Mouse (Mus musculus) midbrain, postnatal 0 days (tissue): ENCODE results near the gene Sppl2c. TPM values are rescaled to one million over a fixed set of nuclear protein-coding genes. Genes with fewer than 3 reads are reported as not detected.

ENCODE experiments used
- ATAC-seq: fragments of 200-750 bp; cut with Nextera tagmentation; 2 replicates; pipeline ENCODE4 v1.8.0; 2017; ENCODE audit warnings: moderate number of reproducible peaks, mild to moderate bottlenecking, moderate TSS enrichment, moderate library complexity; ENCODE audit not compliant: low FRiP score
- DNase-seq: peaks from one replicate; pipeline ENCODE4 v3.0.0-alpha.2; 2015; ENCODE audit warnings: low spot score
- H3K27ac ChIP-seq: fragments of 300-500 bp; sonication (generic); 2 replicates; pipeline ENCODE4 v1.5.1; 2014; ENCODE audit warnings: low read depth, mild to moderate bottlenecking, low read length, mixed read lengths
- H3K27me3 ChIP-seq: fragments of 300-500 bp; sonication (generic); 2 replicates; pipeline ENCODE4 v1.6.1; 2014; ENCODE audit warnings: low read length, control low read depth, mixed read lengths; ENCODE audit not compliant: insufficient read depth
- H3K36me3 ChIP-seq: fragments of 300-500 bp; sonication (generic); 2 replicates; pipeline ENCODE4 v1.6.1; 2014; ENCODE audit warnings: low read length, control low read depth, mixed read lengths; ENCODE audit not compliant: insufficient read depth
- H3K4me1 ChIP-seq: fragments of 300-500 bp; sonication (generic); 2 replicates; pipeline ENCODE4 v1.6.1; 2014; ENCODE audit warnings: mild to moderate bottlenecking, control low read depth, antibody characterized with exemption, low read length, mixed read lengths; ENCODE audit not compliant: insufficient read depth
- H3K4me2 ChIP-seq: fragments of 300-500 bp; sonication (generic); 2 replicates; pipeline ENCODE4 v1.6.1; 2014; ENCODE audit warnings: low read depth, mild to moderate bottlenecking, low read length, mixed read lengths; ENCODE audit not compliant: poor library complexity, severe bottlenecking
- H3K4me3 ChIP-seq: fragments of 300-500 bp; sonication (generic); 2 replicates; pipeline ENCODE4 v1.5.1; 2014; ENCODE audit warnings: low read depth, mild to moderate bottlenecking, low read length, moderate library complexity
- H3K9ac ChIP-seq: fragments of 300-500 bp; sonication (generic); replicated peaks from 2 replicates; pipeline ENCODE4 v1.6.1; 2014; ENCODE audit warnings: mild to moderate bottlenecking, low read length, moderate library complexity, mixed read lengths; ENCODE audit not compliant: poor library complexity, severe bottlenecking
- H3K9me3 ChIP-seq: fragments of 300-500 bp; sonication (generic); 2 replicates; pipeline ENCODE4 v1.6.1; 2016; ENCODE audit warnings: low read length, control low read depth
- CTCF ChIP-seq: IDR thresholded peaks from 2 replicates; pipeline ENCODE4 v1.5.1; 2016; ENCODE audit warnings: antibody characterized with exemption, mild to moderate bottlenecking
- WGBS: fragments of 180-500 bp; shearing (Covaris S2); extraction: QIAGEN DNeasy Blood & Tissue Kit; methylation state at CpG from one replicate; pipeline ENCODE4 v1.1.7; 2014; 5-methylcytosine and 5-hydroxymethylcytosine counted together
- polyA plus RNA-seq: library from polyadenylated mRNA; unstranded; fragments of >200 nt; fragmentation: Nextera tagmentation; extraction: Ambion mirVana; gene quantifications from 2 replicates; pipeline ENCODE4 v1.2.1, GENCODE M21; 2015
- total RNA-seq: library from RNA; depleted of rRNA; stranded (reverse); fragments of >200 nt; gene quantifications from 2 replicates; pipeline ENCODE4 v1.2.3, GENCODE M21; 2014

The Sppl2c gene
- total and polyA plus RNA-seq, 2 experiments from 2014 or later: not detected

- DNase-seq (no peak), ATAC-seq (no peak)
- Histone ChIP-seq H3K36me3 (no peaks in the 10 kb centered on the region), H3K27ac (no peak overlapping the region), H3K9ac (no peak overlapping the region), H3K4me1 (no peaks in the 10 kb centered on the region; the same call in 1 of the 2 replicates), H3K4me3 (no peak overlapping the region), H3K27me3 (no peaks in the 10 kb centered on the region), H3K9me3 (no peaks in the 10 kb centered on the region), H3K4me2 (no peak overlapping the region)
- TF ChIP-seq CTCF: no peak
- WGBS: 86% methylated on average over 4 of the region's 4 CpGs
These were observed 26.3 kb upstream of the Sppl2c start for GRCm38 (mm10) chr11:104159769-104160272.

- no peaks in the 10 kb centered on the region for H3K36me3 ChIP-seq
- no peak for TF ChIP-seq CTCF
- H3K4me3 ChIP-seq: no peak overlapping the region
- no peak overlapping the region for H3K27ac ChIP-seq
- H3K4me2 ChIP-seq: no peak overlapping the region
- H3K9ac ChIP-seq: no peak overlapping the region
- H3K9me3 ChIP-seq: no peaks in the 10 kb centered on the region
- WGBS: 84% methylated on average over 5 of the region's 5 CpGs
- no peaks in the 10 kb centered on the region for H3K27me3 ChIP-seq
- H3K4me1 ChIP-seq: no peaks in the 10 kb centered on the region; the same call in 1 of the 2 replicates
- ATAC-seq: no peak
- no peak for DNase-seq
These were observed 25.0 kb upstream of the Sppl2c start for GRCm38 (mm10) chr11:104161153-104161552.

GRCm38 (mm10) chr11:104164257-104164656 lies 21.9 kb upstream of the Sppl2c start:
- Histone ChIP-seq H3K36me3 (no peaks in the 10 kb centered on the region), H3K4me2 (no peak overlapping the region), H3K9ac (no peak overlapping the region), H3K4me1 (no peaks in the 10 kb centered on the region), H3K27ac (no peak overlapping the region), H3K9me3 (no peaks in the 10 kb centered on the region), H3K27me3 (no peaks in the 10 kb centered on the region), H3K4me3 (no peak overlapping the region)
- DNase-seq (no peak), ATAC-seq (no peak)
- 86% methylated on average over 10 of the region's 10 CpGs for WGBS
- TF ChIP-seq CTCF: no peak

- H3K4me3 ChIP-seq: 0 out of 2 replicates have a peak overlapping the region, but pooled peaks have one; percentile 6
- no peaks in the 10 kb centered on the region for H3K36me3 ChIP-seq
- 33% methylated on average over 12 of the region's 12 CpGs for WGBS
- H3K9ac ChIP-seq: peak overlapping the region; percentile 33; the same call in 1 of the 2 replicates
- no peaks in the 10 kb centered on the region for H3K27me3 ChIP-seq
- peak; percentile 98 for TF ChIP-seq CTCF
- ATAC-seq (peak; percentile 72), DNase-seq (peak; percentile 76)
- H3K9me3 ChIP-seq: no peaks in the 10 kb centered on the region
- no peak overlapping the region for H3K27ac ChIP-seq
- peak overlapping the region; percentile 35 for H3K4me2 ChIP-seq
- no peaks in the 10 kb centered on the region for H3K4me1 ChIP-seq
These were observed 14.8 kb upstream of the Sppl2c start for GRCm38 (mm10) chr11:104171281-104171781.

- H3K4me2 ChIP-seq: no peak overlapping the region
- H3K36me3 ChIP-seq: no peaks in the 10 kb centered on the region
- no peak overlapping the region for H3K27ac ChIP-seq
- H3K4me3 ChIP-seq: no peak overlapping the region
- no peaks in the 10 kb centered on the region for H3K27me3 ChIP-seq
- DNase-seq (no peak), ATAC-seq (0 out of 2 replicates have a peak, but pooled peaks have one; percentile 20)
- WGBS: 28% methylated on average over 7 of the region's 7 CpGs
- H3K9me3 ChIP-seq: no peaks in the 10 kb centered on the region
- TF ChIP-seq CTCF: no peak
- no peak overlapping the region for H3K9ac ChIP-seq
- no peaks in the 10 kb centered on the region for H3K4me1 ChIP-seq
These were observed 7.2 kb upstream of the Sppl2c start for GRCm38 (mm10) chr11:104178893-104179292.

- Histone ChIP-seq H3K9ac (no peak overlapping the region), H3K9me3 (no peaks in the 10 kb centered on the region), H3K4me2 (no peak overlapping the region), H3K36me3 (no peaks in the 10 kb centered on the region), H3K27ac (no peak overlapping the region), H3K4me1 (no peaks in the 10 kb centered on the region), H3K4me3 (no peak overlapping the region), H3K27me3 (no peaks in the 10 kb centered on the region)
- TF ChIP-seq CTCF: no peak
- WGBS: 61% methylated on average over 5 of the region's 5 CpGs
- DNase-seq: peak; percentile 73
- no peak for ATAC-seq
These were observed 6.3 kb upstream of the Sppl2c start for GRCm38 (mm10) chr11:104179804-104180203.
